Mouse (Mus musculus): ENCODE results near the gene Slc7a5. TPM values are rescaled to one million over a fixed set of nuclear protein-coding genes. Genes with fewer than 3 reads are reported as not detected.

Gene Slc7a5
- total RNA-seq, 2 experiments from 2014 or later, result 137 to 151 TPM

DNA sequence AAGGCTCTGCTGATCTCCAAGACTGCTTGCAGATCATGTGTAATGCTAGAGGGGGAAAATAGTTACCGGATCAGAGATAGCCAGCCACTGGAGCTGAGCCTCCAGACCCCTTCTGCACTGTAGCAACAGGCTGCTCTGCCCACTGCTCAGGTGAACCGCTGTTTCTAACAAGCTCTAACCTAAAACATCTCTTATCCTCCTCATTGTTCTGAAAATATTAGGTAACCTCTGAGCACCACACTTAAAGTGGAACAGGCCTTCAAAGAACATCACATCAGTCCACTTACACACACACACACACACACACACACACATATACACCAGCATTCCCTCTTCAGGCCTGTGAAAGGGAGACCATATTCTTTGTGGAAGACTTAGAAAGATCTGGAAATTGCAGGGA is 75.4 kb downstream of the Slc7a5 start:
- no peak; the same call in 1 of the 2 replicates for ATAC-seq (replicated peaks; ENCODE audit: low FRiP score, poor library complexity, severe bottlenecking)

Other genes starting within 250 kb of the Slc7a5 start
- gene Jph3, start 178.1 kb downstream of the Slc7a5 start, total RNA-seq (2015; ENCODE audit: low replicate concordance), result not detected in 2 replicates
- not detected in 2 replicates for gene Jph3, start 178.1 kb downstream of the Slc7a5 start, total RNA-seq (2017; ENCODE audit: low replicate concordance)
- gene Klhdc4, start 78.1 kb downstream of the Slc7a5 start, total RNA-seq (2015; ENCODE audit: low replicate concordance), result 5.6 and 7.9 TPM in 2 replicates
- 5.9 and 9.1 TPM in 2 replicates for gene Klhdc4, start 78.1 kb downstream of the Slc7a5 start, total RNA-seq (2017; ENCODE audit: low replicate concordance)
- not detected in 2 replicates for gene Car5a, start 37.2 kb upstream of the Slc7a5 start, total RNA-seq (2015; ENCODE audit: low replicate concordance)
- not detected in 2 replicates for gene Car5a, start 37.2 kb upstream of the Slc7a5 start, total RNA-seq (2017; ENCODE audit: low replicate concordance)
- gene Banp, start 42.1 kb upstream of the Slc7a5 start, total RNA-seq (2015; ENCODE audit: low replicate concordance), result 6.1 and 25.0 TPM in 2 replicates
- gene Banp, start 42.1 kb upstream of the Slc7a5 start, total RNA-seq (2017; ENCODE audit: low replicate concordance), result 20.4 and 45.8 TPM in 2 replicates

Measured in erythroblast, adult 5-6 weeks (primary cell).